Mouse (Mus musculus): ENCODE data around the gene Cpt1c.

DNA sequence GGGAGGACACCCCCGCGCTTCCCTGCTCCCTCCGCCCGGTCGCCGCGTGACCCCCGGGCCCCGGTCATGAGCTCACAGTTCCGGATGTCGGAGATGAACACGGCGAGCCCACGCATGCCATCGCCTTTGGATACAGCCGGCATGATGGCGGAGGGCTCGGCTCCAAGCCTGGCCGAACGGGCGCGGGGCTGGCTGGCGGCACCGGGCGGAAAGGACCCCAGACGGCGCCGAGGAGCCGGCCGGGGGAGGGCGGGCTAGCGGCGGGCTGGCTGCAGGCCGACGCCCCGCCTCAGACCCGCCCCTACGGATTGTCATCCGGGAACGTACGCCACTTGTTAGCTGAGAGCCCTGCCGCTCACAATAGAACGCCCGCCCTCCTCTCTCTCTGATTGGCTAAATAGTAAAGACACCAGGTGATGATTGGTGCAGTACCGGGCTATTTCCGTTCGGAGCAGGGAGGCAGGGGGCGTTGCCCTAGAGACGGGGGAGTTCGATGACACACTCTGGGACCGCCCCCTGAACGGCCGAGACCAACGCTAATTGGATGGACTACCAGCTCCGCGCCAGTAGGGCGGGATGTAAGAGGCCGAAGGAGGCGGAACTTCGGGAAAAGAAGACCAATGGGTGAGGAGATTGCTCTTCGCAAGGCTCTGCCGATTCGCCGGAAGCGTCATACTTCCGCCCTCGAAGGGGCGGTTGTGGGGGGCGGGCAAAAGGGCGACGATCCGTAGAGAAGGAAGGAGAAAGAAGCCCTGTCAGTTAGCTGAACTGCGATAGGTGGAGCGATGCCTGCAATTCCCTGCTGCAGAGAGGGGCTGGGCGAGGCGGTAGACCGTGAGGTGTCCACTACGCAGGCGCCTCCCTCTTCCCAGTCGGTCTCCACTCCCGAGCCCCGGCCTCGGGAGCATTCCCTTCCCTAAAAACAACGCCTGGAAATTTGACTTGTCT, 45.2 kb downstream of the Cpt1c start, which contains the start of gene Ap2a1:
- TF ChIP-seq CTCF (IDR thresholded peaks at IDR 0.05; ENCODE audit: control insufficient read depth, insufficient read depth, insufficient read length) (no peak), MYOD1 (IDR thresholded peaks at IDR 0.05; ENCODE audit: control insufficient read depth, insufficient read length, low read depth) (no peak), CEBPB (IDR thresholded peaks at IDR 0.05; ENCODE audit: low read depth) (no peak), MAX (IDR thresholded peaks at IDR 0.05) (no peak), FOSL1 (IDR thresholded peaks at IDR 0.05; ENCODE audit: insufficient read depth, low read length, poor library complexity, severe bottlenecking) (no peak), MYOG (IDR thresholded peaks at IDR 0.05; ENCODE audit: control insufficient read depth, extremely low read depth, insufficient read length) (no peak), USF1 (IDR thresholded peaks at IDR 0.05; ENCODE audit: low read depth) (no peak)

All from C2C12 (cell line).